Comparison of ENCODE assay signal across 17 mouse cellular contexts in the genomic region with DNA sequence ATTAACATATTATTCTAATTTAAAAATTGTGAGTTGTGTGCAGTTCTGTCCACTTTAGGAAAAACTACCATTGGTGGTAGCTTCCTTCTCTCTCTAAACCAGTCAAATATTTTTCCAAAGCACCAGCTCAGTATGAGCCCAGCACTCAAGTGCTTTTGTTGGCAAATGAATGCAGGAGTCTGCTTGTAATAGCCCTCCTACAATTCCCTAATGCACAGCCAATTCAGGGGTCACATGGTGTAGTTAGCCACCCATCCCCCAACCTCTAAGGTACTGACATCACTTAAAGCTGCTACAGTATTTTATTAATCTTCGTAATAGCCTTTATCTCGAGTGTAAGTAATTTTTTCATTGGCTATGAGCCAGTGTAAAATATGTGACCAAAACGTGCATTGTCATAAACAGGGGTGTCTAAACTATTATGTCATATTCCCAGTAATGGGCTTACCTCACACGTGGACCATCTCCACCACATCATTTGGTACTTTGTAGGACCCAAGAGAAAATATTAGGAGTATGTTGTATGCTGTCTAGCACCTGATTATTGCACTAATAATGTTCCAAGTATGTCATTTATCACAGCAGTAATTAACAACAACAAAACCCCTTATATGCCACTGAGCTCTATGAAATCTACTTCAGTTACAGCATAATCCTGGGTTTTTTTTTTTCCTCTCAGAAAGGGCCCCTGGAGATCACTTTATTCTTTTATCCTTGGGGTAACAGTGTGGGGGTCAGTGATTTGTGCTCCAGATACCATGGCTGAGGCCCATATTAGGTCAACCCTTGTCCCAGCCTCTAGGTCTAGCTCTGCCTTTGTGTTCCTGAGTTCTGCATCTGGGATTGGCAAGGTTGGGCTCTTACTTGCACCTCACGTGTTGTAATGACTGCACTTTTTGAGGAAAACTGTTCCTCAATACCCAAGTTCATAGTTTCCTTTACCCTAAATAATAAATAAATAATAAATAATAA.
A peak's percentile ranks its signal among the peaks of the same experiment; 100 is the strongest.
DNase-seq lines count a peak whose midpoint lies in the region; TF ChIP-seq lines count a peak whose summit lies in the region.
"Had no signal": no experiment of that assay in that cellular context is flagged by ENCODE, and none has a peak within 500 bp of the region (broad histone marks: within the 10 kb centered on the region; RNA-seq: fewer than 3 reads in every experiment).

No protein-coding gene starts in this region.

- H3K4me3 ChIP-seq in left cerebral cortex, adult 2 months: no peak overlapping the region
- H3K4me3 ChIP-seq: embryonic facial prominence, embryonic 13.5 days; intestine, embryonic 15.5 days; liver, embryonic 13.5 days; myocyte had no signal

- no peak overlapping the region for H3K27ac ChIP-seq in left cerebral cortex, adult 2 months
- H3K27ac ChIP-seq: embryonic facial prominence, embryonic 13.5 days; intestine, embryonic 15.5 days; liver, embryonic 13.5 days had no signal

- peak; percentile 9 to 16 for DNase-seq in cerebellum, postnatal 14 days
- DNase-seq in cerebellum, postnatal 36 days: no peak
- peak; percentile 16 for DNase-seq in retina, embryonic 14.5 days (ENCODE audit: low spot score)
- no peak for DNase-seq in retina, postnatal 1 day
- DNase-seq in mesoderm, embryonic 11.5 days (ENCODE audit: low read depth, low spot score): peak; percentile 17
- DNase-seq in left cerebral cortex, adult 2 months (ENCODE audit: extremely low spot score in 1 of 2, low spot score in 2 of 2): no peak
- no peak for DNase-seq in right cerebral cortex, postnatal 36 days (ENCODE audit: low spot score in 2 of 2)
- no peak for DNase-seq in urinary bladder, postnatal 10 days (ENCODE audit: low spot score)
- DNase-seq: adrenal gland, postnatal 10 days; cerebellum, adult 11-12 months; kidney, postnatal 14 days; liver, embryonic 13.5 days; lung, postnatal 4 days; thymus, adult 2 months had no signal

- TF ChIP-seq CTCF in left cerebral cortex, adult 2 months (IDR thresholded peaks at IDR 0.05): no peak

- intact Hi-C loops in left cerebral cortex, adult 2 months (cut with DNase I): no loop called here

Comparison
In these comparisons a context has a peak if more than half of its experiments do, and no peak if none do; other contexts are left out.
1. DNase-seq: peak in cerebellum, postnatal 14 days (2 of 2), retina, embryonic 14.5 days (single experiment) and mesoderm, embryonic 11.5 days (single experiment); none in cerebellum, postnatal 36 days (0 of 2), retina, postnatal 1 day (single experiment), left cerebral cortex, adult 2 months (0 of 2), right cerebral cortex, postnatal 36 days (0 of 2) and urinary bladder, postnatal 10 days (single experiment).